Mouse (Mus musculus) C2C12 (cell line): ENCODE results near the gene 2900026A02Rik. TPM values are rescaled to one million over a fixed set of nuclear protein-coding genes. Genes with fewer than 3 reads are reported as not detected.
A peak's percentile ranks its signal among the peaks of the same experiment; 100 is the strongest.

Source experiments
- H3K27me3 ChIP-seq: one replicate; pipeline ENCODE4 v1.6.1; 2011; ENCODE audit not compliant: control insufficient read depth, insufficient read depth, insufficient read length
- H3K36me3 ChIP-seq: one replicate; pipeline ENCODE4 v1.6.1; 2011; ENCODE audit not compliant: control insufficient read depth, insufficient read depth
- H3K4me3 ChIP-seq: one replicate; pipeline ENCODE4 v1.5.1; 2011; ENCODE audit warnings: mild to moderate bottlenecking, control low read depth; ENCODE audit not compliant: poor library complexity, insufficient read depth, severe bottlenecking
- H3K79me2 ChIP-seq: one replicate; pipeline ENCODE4 v1.6.1; 2011; ENCODE audit not compliant: control insufficient read depth, insufficient read depth
- H3K79me3 ChIP-seq: one replicate; pipeline ENCODE4 v1.6.1; 2011; ENCODE audit warnings: low read depth, control low read depth
- H3ac ChIP-seq: one replicate; pipeline ENCODE3; 2011; ENCODE audit warnings: low read depth; ENCODE audit not compliant: control insufficient read depth, insufficient read length
- CEBPB ChIP-seq: IDR thresholded peaks from one replicate; pipeline ENCODE4 v1.6.1; 2011; ENCODE audit warnings: low read depth, mild to moderate bottlenecking, control low read depth, moderate library complexity
- CTCF ChIP-seq: IDR thresholded peaks from one replicate; pipeline ENCODE4 v1.5.1; 2011; ENCODE audit not compliant: control insufficient read depth, insufficient read depth, insufficient read length
- FOSL1 ChIP-seq: IDR thresholded peaks from one replicate; pipeline ENCODE4 v1.8.0; 2011; ENCODE audit warnings: mild to moderate bottlenecking, low read length; ENCODE audit not compliant: poor library complexity, insufficient read depth, severe bottlenecking
- MAX ChIP-seq: IDR thresholded peaks from one replicate; pipeline ENCODE4 v1.6.1; 2011; ENCODE audit warnings: mild to moderate bottlenecking, control low read depth
- MYOD1 ChIP-seq: IDR thresholded peaks from one replicate; pipeline ENCODE4 v1.6.1; 2011; ENCODE audit warnings: low read depth; ENCODE audit not compliant: control insufficient read depth, insufficient read length
- MYOG ChIP-seq: IDR thresholded peaks from one replicate; pipeline ENCODE4 v1.6.1; 2011; ENCODE audit not compliant: control insufficient read depth, insufficient read length; ENCODE audit errors: extremely low read depth
- USF1 ChIP-seq: IDR thresholded peaks from one replicate; pipeline ENCODE4 v1.6.1; 2011; ENCODE audit warnings: low read depth, mild to moderate bottlenecking, control low read depth, moderate library complexity
- polyA plus RNA-seq: library from polyadenylated mRNA; unstranded; fragments of >200 nt; fragmentation: generic; extraction: Trizol; gene quantifications from one replicate; pipeline ENCODE4 v1.2.1, GENCODE M21; 2012; ENCODE audit warnings: missing spikeins

The 2900026A02Rik gene
- polyA plus RNA-seq, 1 experiment, result 8.4 TPM

DNA sequence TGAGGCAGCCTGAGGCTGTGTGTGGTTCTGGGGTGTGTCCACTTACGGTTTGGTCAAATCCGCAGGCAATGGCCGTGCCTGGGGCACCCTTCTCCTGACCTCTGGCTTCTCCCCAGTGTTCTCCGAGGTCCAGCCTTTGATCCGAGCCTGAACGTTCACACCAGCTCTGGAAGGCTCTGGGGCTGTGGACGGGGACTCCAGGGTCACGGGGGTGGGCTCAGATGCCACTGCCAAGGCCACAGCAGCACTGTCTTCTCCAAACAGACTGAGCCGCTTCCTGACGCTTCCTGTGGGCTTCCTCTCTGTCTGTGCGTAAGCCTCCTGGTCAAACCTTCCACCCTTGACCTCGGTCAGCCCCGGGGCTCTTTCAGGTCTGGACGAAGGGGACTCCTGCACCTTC is 30.5 kb downstream of the 2900026A02Rik start:
- Histone ChIP-seq H3K4me3 (no peak overlapping the region), H3K36me3 (peaks cover 4% of the 10 kb centered on the region), H3K27me3 (no peaks in the 10 kb centered on the region), H3K79me2 (no peaks in the 10 kb centered on the region), H3K79me3 (no peaks in the 10 kb centered on the region), H3ac (no peak overlapping the region)
- TF ChIP-seq CEBPB, result no peak
- TF ChIP-seq MAX, result no peak
- TF ChIP-seq MYOG, result no peak
- no peak for TF ChIP-seq FOSL1
- TF ChIP-seq MYOD1, result no peak
- TF ChIP-seq USF1, result no peak

DNA sequence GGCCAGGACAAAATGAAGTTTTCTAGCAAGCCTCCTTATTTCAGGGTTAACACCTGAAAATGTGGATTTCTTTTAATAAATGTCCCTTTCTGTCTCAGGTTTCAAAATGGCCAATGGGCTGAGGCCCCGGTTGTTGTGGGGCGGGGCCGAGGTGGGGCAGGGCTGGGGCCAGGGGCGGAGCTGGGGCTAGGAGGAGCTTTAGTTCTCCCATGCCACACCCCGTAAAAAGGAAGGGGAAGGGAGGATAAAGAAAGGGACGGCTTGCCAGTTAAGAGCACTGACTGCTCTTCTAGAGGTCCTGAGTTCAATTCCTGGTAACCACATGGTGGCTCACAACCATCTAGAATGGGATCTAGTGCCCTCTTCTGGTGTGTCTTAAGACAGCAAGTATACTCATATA is 39.6 kb downstream of the 2900026A02Rik start:
- Histone ChIP-seq H3K79me3 (no peaks in the 10 kb centered on the region), H3K36me3 (peaks cover 4% of the 10 kb centered on the region), H3K27me3 (no peaks in the 10 kb centered on the region), H3K79me2 (no peaks in the 10 kb centered on the region), H3ac (no peak overlapping the region), H3K4me3 (no peak overlapping the region)
- no peak for TF ChIP-seq FOSL1
- TF ChIP-seq CEBPB, result no peak
- no peak for TF ChIP-seq USF1
- no peak for TF ChIP-seq MYOG
- no peak for TF ChIP-seq MAX
- no peak for TF ChIP-seq CTCF
- no peak for TF ChIP-seq MYOD1

DNA sequence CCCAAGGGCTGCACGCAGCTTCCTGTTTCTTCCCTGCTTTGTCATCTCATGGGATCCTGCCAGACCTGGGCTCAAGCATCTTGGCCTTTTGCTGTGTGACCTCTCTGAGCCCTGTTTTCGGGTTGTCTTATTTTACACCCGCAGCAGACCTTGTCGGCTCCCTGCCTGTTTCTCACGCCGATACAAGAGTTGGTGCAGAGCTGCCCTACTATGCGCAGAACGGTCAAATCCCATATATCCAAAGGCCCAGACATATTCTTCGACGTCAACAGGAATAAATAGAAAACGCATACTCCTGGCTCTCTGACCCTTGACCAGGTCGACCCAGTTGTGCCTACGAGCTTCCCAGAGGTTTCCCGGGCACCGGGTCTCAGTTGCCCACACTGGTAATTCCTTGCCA is 40.3 kb downstream of the 2900026A02Rik start:
- Histone ChIP-seq H3ac (no peak overlapping the region), H3K79me2 (no peaks in the 10 kb centered on the region), H3K36me3 (peaks cover 4% of the 10 kb centered on the region), H3K27me3 (no peaks in the 10 kb centered on the region), H3K4me3 (no peak overlapping the region), H3K79me3 (no peaks in the 10 kb centered on the region)
- TF ChIP-seq MYOG (no peak), CTCF (no peak), FOSL1 (no peak), CEBPB (no peak), USF1 (no peak), MAX (no peak), MYOD1 (no peak)

DNA sequence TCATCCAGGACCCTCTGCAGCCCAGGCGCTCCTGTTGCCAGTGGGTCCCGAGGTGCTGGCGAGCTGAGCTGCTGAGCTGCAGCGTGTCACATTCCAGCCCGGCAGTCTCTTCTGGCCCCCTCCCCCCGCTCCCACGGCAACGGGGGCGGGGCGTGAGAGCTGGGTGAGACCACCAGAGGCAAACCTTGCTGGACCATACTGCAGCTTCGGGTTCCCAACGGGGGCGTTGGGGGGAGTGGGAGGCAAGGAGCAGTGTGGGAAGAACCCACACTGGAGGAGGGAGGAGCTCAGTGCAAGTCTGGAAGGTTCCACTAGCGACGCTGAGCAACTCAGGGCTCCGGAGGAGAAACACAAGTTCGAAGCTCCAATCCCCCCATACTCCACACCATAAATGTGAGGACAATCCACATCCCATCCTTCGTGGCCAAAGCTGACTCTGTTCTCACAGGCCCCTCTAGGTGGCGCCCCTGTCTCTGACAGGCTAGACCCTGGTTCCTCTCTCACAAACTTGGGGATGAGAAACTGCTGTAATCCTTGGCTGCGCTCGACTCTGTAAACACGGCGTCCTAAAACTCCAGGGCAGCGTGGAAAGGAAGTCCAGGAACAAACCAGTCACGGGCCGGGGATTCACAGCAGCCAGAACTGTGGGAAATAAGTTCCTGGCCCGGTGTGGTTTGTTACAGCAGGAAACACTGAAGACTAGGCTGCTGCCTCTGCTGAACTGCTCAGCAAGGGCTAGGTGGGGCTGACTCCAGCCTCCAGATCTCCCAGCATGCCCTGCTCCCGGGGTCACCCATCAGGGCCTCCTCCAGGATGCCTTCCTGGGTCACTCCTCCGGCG is 41.0 kb downstream of the 2900026A02Rik start:
- H3K27me3 ChIP-seq, result no peaks in the 10 kb centered on the region
- TF ChIP-seq MYOD1 (no peak), CTCF (peak; percentile 70), MYOG (no peak), USF1 (no peak), CEBPB (no peak)

DNA sequence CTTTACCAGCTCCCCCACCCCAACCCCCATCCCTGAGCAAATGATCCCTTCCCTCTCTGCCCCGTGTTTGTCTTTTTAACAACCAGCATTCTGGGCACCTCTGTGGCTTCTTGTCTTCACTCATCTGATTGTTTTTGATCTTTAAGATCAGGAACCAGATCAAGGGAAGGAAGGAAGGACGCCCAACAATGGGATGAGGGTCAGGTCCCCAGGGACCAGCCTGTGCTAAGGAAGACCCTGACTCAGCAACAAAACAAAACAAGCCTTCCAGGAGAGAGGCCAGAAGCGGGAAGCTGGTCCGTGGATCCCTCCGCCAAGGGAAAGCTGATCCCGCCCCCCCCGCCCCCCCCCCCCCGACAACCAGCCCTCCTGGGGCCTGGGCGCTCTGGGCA is 41.6 kb downstream of the 2900026A02Rik start:
- no peak for TF ChIP-seq MYOD1
- no peak for TF ChIP-seq USF1
- no peak for TF ChIP-seq CEBPB
- no peak for TF ChIP-seq FOSL1
- TF ChIP-seq MAX, result no peak
- TF ChIP-seq MYOG, result no peak
- TF ChIP-seq CTCF, result no peak
- Histone ChIP-seq H3K79me3 (no peaks in the 10 kb centered on the region), H3K36me3 (peaks cover 4% of the 10 kb centered on the region), H3K27me3 (no peaks in the 10 kb centered on the region), H3K79me2 (no peaks in the 10 kb centered on the region), H3ac (no peak overlapping the region), H3K4me3 (no peak overlapping the region)

More for the DNA sequence above, 41.0 kb downstream of the 2900026A02Rik start:
- Histone ChIP-seq H3K79me2 (no peaks in the 10 kb centered on the region), H3K4me3 (no peak overlapping the region), H3ac (no peak overlapping the region), H3K36me3 (peaks cover 4% of the 10 kb centered on the region), H3K79me3 (no peaks in the 10 kb centered on the region)

DNA sequence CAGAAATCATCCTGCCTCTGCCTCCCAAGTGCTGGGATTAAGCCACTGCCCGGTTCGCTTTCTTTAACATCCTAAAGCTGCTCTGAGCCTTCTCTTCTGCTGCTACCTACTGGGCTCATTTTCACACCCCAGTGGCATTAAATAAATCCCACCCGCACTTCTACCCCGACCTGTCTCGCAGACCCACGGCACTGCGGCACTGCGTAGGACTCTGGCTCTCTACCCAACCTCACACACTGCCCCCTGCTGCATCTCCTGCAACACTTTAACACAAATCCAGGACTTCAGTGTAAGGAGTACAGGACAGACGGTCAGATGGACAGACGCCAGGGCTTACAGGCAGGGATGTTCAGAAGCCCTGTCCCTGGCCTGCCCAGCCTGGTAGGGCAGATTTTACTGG is 45.1 kb downstream of the 2900026A02Rik start:
- TF ChIP-seq MAX, result no peak
- no peak for TF ChIP-seq CEBPB
- no peak for TF ChIP-seq MYOD1
- TF ChIP-seq CTCF, result no peak
- TF ChIP-seq FOSL1, result no peak
- TF ChIP-seq MYOG, result no peak
- TF ChIP-seq USF1, result no peak
- H3K36me3 ChIP-seq, result no peaks in the 10 kb centered on the region
- no peak overlapping the region for H3K4me3 ChIP-seq
- H3K79me3 ChIP-seq, result no peaks in the 10 kb centered on the region
- H3K27me3 ChIP-seq, result no peaks in the 10 kb centered on the region
- no peak overlapping the region for H3ac ChIP-seq
- H3K79me2 ChIP-seq, result no peaks in the 10 kb centered on the region
